16 mouse cellular contexts compared by ENCODE assay signal in genomic region chr5:119837306-119837675, GRCm38 (mm10). TPM values are rescaled to one million over a fixed set of nuclear protein-coding genes. Genes with fewer than 3 reads are reported as not detected.
DNase-seq lines count a peak whose midpoint lies in the region; ATAC-seq and TF ChIP-seq lines count a peak whose summit lies in the region.
"Had no signal": no experiment of that assay in that cellular context is flagged by ENCODE, and none has a peak within 500 bp of the region (broad histone marks: within the 10 kb centered on the region; RNA-seq: fewer than 3 reads in every experiment).

No protein-coding gene starts in this region.

- DNase-seq in heart, adult 2 months, result peak in 1 of 2 experiments; percentile 29
- DNase-seq in heart, adult 9 months (ENCODE audit: low spot score in 2 of 2), result no peak
- no peak for DNase-seq in lung, postnatal 0 days (ENCODE audit: low spot score)
- no peak for DNase-seq in lung, postnatal 10 days
- DNase-seq in embryonic facial prominence, embryonic 10.5 days (ENCODE audit: low spot score), result peak; percentile 59
- no peak for DNase-seq in right cerebral cortex, postnatal 10 days (ENCODE audit: low spot score in 2 of 2)
- DNase-seq in cerebellum, adult 8-10 months, result no peak
- DNase-seq: cerebellum, postnatal 25 days; kidney, postnatal 14 days; liver had no signal

- H3K27me3 ChIP-seq in heart, adult 2 months (ENCODE audit: control insufficient read depth, insufficient read depth, low read length), result no peaks in the 10 kb centered on the region
- H3K27me3 ChIP-seq in lung, postnatal 0 days (replicated peaks; ENCODE audit: insufficient read depth, low read length), result peaks cover 24% of the 10 kb centered on the region
- H3K27me3 ChIP-seq in embryonic facial prominence, embryonic 10.5 days (replicated peaks; ENCODE audit: low read depth, poor library complexity, severe bottlenecking), result peaks cover 100% of the 10 kb centered on the region
- peaks cover 91% of the 10 kb centered on the region for H3K27me3 ChIP-seq in limb, embryonic 12.5 days

- 16% methylated on average over 19 of the region's 19 CpGs for WGBS in heart, adult 2 months
- WGBS in lung, postnatal 0 days, result 7% methylated on average over 19 of the region's 19 CpGs
- WGBS in embryonic facial prominence, embryonic 10.5 days, result under 1% methylated on average over 19 of the region's 19 CpGs
- 0% methylated on average over 19 of the region's 19 CpGs for WGBS in limb, embryonic 12.5 days

- TF ChIP-seq POLR2A in heart, adult 2 months (IDR thresholded peaks at IDR 0.05; ENCODE audit: insufficient read depth, low read depth, low read length), result no peak

- ATAC-seq in lung, postnatal 0 days, result no peak
- no peak for ATAC-seq in limb, embryonic 12.5 days (ENCODE audit: insufficient number of reproducible peaks, insufficient read depth, low FRiP score, low TSS enrichment, low read depth)

- no peaks in the 10 kb centered on the region for H3K9me3 ChIP-seq in lung, postnatal 0 days (ENCODE audit: low read length)
- H3K9me3 ChIP-seq in embryonic facial prominence, embryonic 10.5 days, result no peaks in the 10 kb centered on the region
- H3K9me3 ChIP-seq in limb, embryonic 12.5 days, result no peaks in the 10 kb centered on the region

- intact Hi-C loops in heart, adult 2 months (cut with DNase I), result no loop called here

- H3K79me2 ChIP-seq in heart, adult 2 months (replicated peaks; ENCODE audit: control insufficient read depth, insufficient read depth, low read length), result no peaks in the 10 kb centered on the region

- H3K36me3 ChIP-seq in heart, adult 2 months (ENCODE audit: control insufficient read depth, insufficient read depth, low read length), result no peaks in the 10 kb centered on the region
- H3K36me3 ChIP-seq in lung, postnatal 0 days (ENCODE audit: insufficient read depth, low read length), result no peaks in the 10 kb centered on the region
- H3K36me3 ChIP-seq in embryonic facial prominence, embryonic 10.5 days (replicated peaks), result no peaks in the 10 kb centered on the region
- H3K36me3 ChIP-seq in limb, embryonic 12.5 days, result peaks cover 16% of the 10 kb centered on the region

- H3K9ac ChIP-seq in heart, adult 2 months (ENCODE audit: low read depth, low read length), result peak overlapping the region; percentile 72
- H3K9ac ChIP-seq in lung, postnatal 0 days (replicated peaks; ENCODE audit: low read depth), result peak overlapping the region; percentile 80
- H3K9ac ChIP-seq in limb, embryonic 12.5 days (replicated peaks), result peak overlapping the region; percentile 96

- peak overlapping the region; percentile 52 for H3K4me3 ChIP-seq in heart, adult 2 months
- H3K4me3 ChIP-seq in lung, postnatal 0 days (ENCODE audit: low read depth, low read length), result peak overlapping the region; percentile 58
- H3K4me3 ChIP-seq in embryonic facial prominence, embryonic 10.5 days, result no peak overlapping the region
- peak overlapping the region; percentile 59 for H3K4me3 ChIP-seq in limb, embryonic 12.5 days (replicated peaks)

- peak overlapping the region; percentile 90 for H3K27ac ChIP-seq in heart, adult 2 months
- peak overlapping the region; percentile 87 for H3K27ac ChIP-seq in lung, postnatal 0 days (ENCODE audit: low read length)
- no peak overlapping the region for H3K27ac ChIP-seq in embryonic facial prominence, embryonic 10.5 days (replicated peaks)
- H3K27ac ChIP-seq in limb, embryonic 12.5 days, result peak overlapping the region; percentile 98

- H3K4me1 ChIP-seq in heart, adult 2 months (ENCODE audit: control insufficient read depth, insufficient read depth, low read length), result no peaks in the 10 kb centered on the region
- H3K4me1 ChIP-seq in lung, postnatal 0 days (ENCODE audit: insufficient read depth, low read depth, low read length), result no peaks in the 10 kb centered on the region
- H3K4me1 ChIP-seq in embryonic facial prominence, embryonic 10.5 days, result peaks cover 12% of the 10 kb centered on the region
- peaks cover 12% of the 10 kb centered on the region; the same call in 1 of the 2 replicates for H3K4me1 ChIP-seq in limb, embryonic 12.5 days (replicated peaks)

- TF ChIP-seq CTCF in heart, adult 2 months (IDR thresholded peaks at IDR 0.05), result no peak
- no peak for TF ChIP-seq CTCF in lung, postnatal 0 days (IDR thresholded peaks at IDR 0.05)

- no peak for TF ChIP-seq EP300 in heart, adult 2 months (IDR thresholded peaks at IDR 0.05; ENCODE audit: insufficient read depth, low read depth, low read length)
- no peak for TF ChIP-seq EP300 in lung, postnatal 0 days (IDR thresholded peaks at IDR 0.05)

- peak overlapping the region; percentile 67 for H3K4me2 ChIP-seq in lung, postnatal 0 days (replicated peaks; ENCODE audit: low read depth, low read length)
- H3K4me2 ChIP-seq in limb, embryonic 12.5 days, result peak overlapping the region; percentile 68

RNA-seq across cellular contexts. Expression of gene Tbx5, which starts 4.8 kb away (rescaled TPM):
- 10 to 100 TPM; 22.6 to 36.9 TPM for total RNA-seq in heart, adult 2 months (2021)
- polyA plus RNA-seq in heart, adult 2 months (2012; rRNA removed), result 26.5 and 27.0 TPM in 2 replicates
- polyA plus RNA-seq in lung, postnatal 0 days (2015; fragmentation: Nextera tagmentation; extraction: Ambion mirVana), result 25.3 and 26.7 TPM in 2 replicates
- polyA plus RNA-seq in embryonic facial prominence, embryonic 10.5 days (2016; fragmentation: Nextera tagmentation; extraction: Ambion mirVana), result 0.45 and 0.98 TPM in 2 replicates
- polyA plus RNA-seq in limb, embryonic 12.5 days (2016; fragmentation: Nextera tagmentation; extraction: Ambion mirVana), result 35.6 and 51.2 TPM in 2 replicates
- total RNA-seq: granulocyte monocyte progenitor cell, adult 5-6 weeks; layer of hippocampus, postnatal 14 days; megakaryocyte, adult 5-6 weeks; MEL had no signal
- polyA plus RNA-seq: C2C12 had no signal

Comparison
In these comparisons a context has a peak if more than half of its experiments do, and no peak if none do; other contexts are left out.
1. RNA of gene Tbx5, which starts 4.8 kb away (polyA plus RNA-seq): 35.6 to 51.2 TPM in limb, embryonic 12.5 days, 26.5 to 27.0 TPM in heart, adult 2 months and 25.3 to 26.7 TPM in lung, postnatal 0 days; 0.45 to 0.98 TPM in embryonic facial prominence, embryonic 10.5 days; every median in the first group is over 10 times any median in the second.
2. Peak in every context shown above with its lines, with median percentiles within 50 percentile points of each other: H3K9ac ChIP-seq.